Mouse (Mus musculus) activated CD4-positive, CD25-positive, alpha-beta regulatory T cell, adult 4 months (primary cell): ENCODE results near the gene Sprr2f. TPM values are rescaled to one million over a fixed set of nuclear protein-coding genes. Genes with fewer than 3 reads are reported as not detected.

Source experiments
- ATAC-seq: one replicate; pipeline ENCODE4 v1.8.0; 2017
- polyA plus RNA-seq, 2 experiments: library from polyadenylated mRNA; unstranded; fragments of 100-300 nt; shearing (Covaris generic); gene quantifications; one replicate each; pipeline ENCODE4 v1.2.1; 2017

The Sprr2f gene
- polyA plus RNA-seq = not detected

DNA sequence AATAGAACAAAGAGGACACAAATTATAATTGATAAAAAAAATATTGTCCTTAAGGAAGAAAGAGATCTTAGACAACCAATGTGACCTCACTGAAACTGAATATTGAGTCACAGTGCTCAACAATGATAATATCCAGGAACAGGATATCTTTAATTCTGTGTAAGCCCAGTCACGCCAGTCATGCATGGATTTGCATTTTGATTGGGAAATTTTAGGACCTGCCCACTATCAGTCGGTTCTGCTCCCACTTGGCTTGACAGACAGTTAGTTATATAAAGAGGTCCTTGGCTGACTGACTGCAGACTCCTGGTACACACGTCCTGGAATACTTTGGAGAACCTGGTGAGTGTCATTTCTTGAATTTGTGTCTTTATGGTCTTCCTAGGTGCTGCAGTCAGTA, at the start of gene Sprr2f:
Gene Sprr2f, plus strand, starts transcription at position 301 of the 400 bp plus-strand sequence.
- ATAC-seq = no peak

DNA sequence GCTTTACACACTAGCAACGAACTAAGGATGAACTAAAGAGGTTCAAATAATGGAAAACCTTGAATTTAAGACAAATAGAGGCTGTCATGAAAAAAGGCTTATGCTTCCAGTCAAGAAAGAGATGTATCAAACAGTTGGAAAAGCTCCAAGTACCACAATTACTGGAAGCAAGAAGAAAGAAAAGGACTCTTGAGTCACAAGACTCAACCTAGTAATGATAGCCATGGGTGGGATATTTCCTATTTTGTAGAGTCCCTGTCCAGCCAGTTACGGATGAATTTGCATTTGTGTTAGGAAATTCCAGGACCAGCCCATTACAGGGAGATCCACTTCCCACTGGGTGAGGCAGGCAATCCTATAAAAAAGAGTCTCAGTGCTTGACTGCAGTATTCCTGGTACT, 48.7 kb upstream of the Sprr2f start, which contains the start of gene Sprr2b:
Gene Sprr2b, plus strand, starts transcription at position 301 of the 400 bp plus-strand sequence.
- no peak for ATAC-seq

DNA sequence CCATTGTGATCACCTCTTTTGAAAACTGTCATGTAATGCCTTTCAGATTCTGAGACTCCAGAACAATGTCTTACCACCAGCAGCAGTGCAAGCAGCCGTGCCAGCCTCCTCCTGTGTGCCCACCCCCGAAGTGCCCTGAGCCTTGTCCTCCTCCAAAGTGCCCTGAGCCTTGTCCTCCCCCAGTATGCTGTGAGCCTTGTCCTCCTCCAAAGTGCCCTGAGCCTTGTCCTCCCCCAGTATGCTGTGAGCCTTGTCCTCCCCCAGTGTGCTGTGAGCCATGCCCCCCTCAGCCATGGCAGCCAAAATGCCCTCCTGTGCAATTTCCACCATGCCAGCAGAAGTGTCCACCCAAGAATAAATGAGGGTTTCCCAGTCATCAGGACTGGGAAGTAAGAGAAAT, 47.6 kb upstream of the Sprr2f start:
- no peak for ATAC-seq

DNA sequence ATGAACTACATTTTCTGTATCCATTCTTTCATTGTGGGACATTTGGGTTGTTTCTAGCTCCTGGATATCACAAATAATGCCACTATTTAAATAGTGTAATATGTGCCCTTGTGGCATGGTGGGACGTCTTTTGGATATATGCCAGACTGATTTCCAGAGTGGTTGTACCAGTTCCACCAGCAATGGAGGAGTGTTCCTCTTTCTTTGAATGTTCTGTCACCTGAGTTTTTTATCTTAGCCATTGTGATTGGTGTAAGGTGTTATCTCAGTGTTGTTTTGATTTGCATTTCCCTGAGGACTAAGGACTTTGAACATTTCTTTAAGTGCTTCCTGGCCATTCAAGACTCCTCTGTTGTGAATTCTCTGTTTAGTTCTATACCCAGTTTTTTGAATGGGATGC, 28.7 kb upstream of the Sprr2f start:
- ATAC-seq = no peak

DNA sequence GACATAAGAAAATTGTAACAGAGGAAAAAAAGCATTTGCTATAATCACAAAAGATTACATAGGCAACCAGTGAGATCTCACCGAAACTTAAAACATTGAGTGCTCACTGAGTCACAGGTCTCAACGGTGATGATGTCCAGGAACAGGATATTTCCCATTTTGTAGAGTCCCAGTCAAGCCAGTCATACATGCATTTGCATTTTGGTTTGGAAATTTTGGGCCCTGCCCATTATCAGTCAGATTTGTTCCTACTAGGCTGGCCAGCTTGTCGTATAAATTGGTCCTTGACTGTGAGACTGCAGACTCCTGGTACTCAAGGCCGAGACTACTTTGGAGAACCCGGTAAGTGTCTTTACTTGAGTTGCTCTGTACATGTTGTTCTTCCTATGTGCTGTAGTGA, 26.1 kb upstream of the Sprr2f start, which contains the start of gene Sprr2d:
Gene Sprr2d, plus strand, starts transcription at position 301 of the 400 bp plus-strand sequence.
- ATAC-seq = no peak

DNA sequence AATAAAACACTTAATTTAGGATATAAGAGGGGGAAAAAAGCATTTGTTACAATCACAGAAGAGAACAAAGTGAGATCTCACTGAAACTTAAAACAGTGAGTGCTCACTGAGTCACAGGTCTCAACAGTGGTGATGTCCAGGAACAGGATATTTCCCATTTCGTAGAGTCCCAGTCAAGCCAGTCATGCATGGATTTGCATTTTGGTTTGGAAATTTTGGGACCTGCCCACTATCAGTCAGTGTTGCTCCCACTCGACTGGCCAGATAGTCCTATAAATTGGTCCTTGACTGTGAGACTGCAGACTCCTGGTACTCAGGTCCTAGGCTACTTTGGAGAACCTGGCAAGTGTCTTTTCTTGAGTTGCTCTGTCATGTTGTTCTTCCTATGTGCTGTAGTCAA, 13.1 kb upstream of the Sprr2f start, which contains the start of gene Sprr2e:
Gene Sprr2e, plus strand, starts transcription at position 301 of the 400 bp plus-strand sequence.
- ATAC-seq = no peak

DNA sequence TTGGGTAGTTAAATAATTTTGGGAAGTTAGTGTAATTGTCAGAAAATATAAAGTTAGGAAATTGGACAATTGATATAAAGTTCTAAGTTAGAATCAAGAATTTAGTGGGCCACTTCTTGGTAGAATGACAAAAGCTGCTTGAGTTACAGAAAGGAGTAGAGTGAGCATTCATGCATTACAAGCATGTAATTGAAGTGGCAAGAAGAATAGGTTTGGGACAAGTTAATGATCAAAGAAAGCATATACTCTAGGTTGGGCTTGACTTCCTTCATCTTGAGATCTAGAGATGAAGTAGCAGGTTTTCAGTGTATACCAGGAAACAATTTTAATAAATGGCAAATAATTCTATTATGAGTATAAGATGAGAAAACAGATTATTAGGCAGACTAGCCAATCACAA, 3.4 kb upstream of the Sprr2f start:
- no peak for ATAC-seq

DNA sequence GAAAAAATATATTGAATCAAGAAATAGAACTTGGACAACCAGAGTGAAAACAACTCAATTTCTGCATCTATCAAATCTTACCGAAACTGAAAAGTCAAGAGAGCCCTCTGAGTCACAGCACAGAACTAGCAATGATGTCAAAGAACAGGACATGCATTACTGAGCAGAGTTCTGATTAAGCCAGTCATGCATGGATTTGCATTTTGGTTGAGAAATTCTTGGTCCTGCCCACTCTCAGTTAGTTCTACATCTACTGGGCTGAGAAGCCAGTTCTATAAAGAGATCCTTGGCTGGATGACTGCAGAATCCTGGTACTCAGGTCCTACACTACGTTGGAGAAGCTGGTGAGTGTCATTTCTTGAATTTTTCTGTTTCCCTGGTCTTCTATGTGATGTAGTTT, 8.6 kb downstream of the Sprr2f start:
- ATAC-seq = no peak

DNA sequence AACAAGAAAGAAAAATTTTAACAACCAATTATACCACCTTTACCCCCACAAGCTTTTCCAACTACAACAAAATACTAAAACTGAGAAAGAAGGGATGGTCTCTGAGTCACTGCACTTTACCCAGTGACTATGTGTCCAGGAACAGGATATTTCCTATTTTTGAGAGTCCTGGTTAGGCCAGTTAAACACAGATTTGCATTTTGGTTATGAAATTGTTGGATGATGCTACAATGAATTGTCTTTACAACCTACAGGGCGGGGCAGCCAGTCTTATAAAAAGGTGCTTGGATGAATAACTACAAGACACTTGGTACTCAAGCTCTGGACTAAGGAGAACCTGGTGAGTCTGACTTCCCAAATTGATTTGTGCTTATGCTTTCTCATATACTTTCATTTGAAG, 20.4 kb downstream of the Sprr2f start, which contains the start of gene Sprr2h:
Gene Sprr2h, plus strand, starts transcription at position 301 of the 400 bp plus-strand sequence.
- ATAC-seq = no peak

DNA sequence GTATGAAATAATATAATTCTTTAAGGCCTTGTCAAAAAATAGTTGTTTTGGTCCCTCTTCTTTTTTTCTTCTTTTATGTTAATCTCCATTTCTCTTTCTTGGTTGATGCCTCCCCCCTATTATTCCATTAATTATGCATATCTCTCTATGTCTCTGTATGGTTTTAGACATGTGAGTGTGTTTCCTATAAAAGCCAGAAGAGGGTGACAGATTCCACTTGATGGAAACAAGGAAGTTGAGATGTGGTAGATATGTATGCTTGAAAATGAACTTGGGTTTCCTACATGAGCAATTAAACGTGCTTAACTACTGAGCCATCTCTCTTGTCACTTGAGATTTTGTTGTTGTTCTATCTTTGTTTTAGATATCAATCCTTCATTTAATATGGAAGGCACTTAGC, 29.3 kb downstream of the Sprr2f start:
- no peak for ATAC-seq

DNA sequence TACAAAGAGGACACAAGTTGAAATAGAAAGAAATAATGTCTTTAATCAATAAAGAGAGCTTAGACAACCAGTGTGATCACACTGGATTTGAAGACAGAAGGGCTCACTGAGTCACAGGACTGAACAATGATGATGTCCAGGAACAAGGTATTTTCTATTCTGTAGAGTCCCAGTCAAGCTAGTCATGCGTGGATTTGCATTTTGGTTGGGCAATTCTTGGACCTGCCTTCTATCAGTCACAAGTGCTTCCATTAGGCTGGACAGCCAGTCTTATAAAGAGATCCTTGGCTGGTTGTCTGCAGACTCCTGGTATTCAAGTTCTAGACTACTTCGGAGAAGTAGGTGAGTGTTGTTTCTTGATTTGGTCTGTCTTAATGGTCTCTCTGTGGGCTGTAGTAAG, 42.7 kb downstream of the Sprr2f start, which contains the start of gene Sprr2i:
Gene Sprr2i, plus strand, starts transcription at position 301 of the 400 bp plus-strand sequence.
- no peak for ATAC-seq

Other genes starting within 250 kb of the Sprr2f start
- under 1 TPM in 1 of 2 experiments, not detected in 1; 0.42 TPM for gene Prr9, start 241.2 kb upstream of the Sprr2f start, polyA plus RNA-seq
- not detected for gene Lelp1, start 222.4 kb upstream of the Sprr2f start, polyA plus RNA-seq
- not detected for gene Sprr2a1, start 149.4 kb upstream of the Sprr2f start, polyA plus RNA-seq
- not detected for gene Sprr2a2, start 149.3 kb upstream of the Sprr2f start, polyA plus RNA-seq
- gene Sprr2a3, start 79.8 kb upstream of the Sprr2f start, polyA plus RNA-seq = not detected
- gene Sprr2b, start 48.6 kb upstream of the Sprr2f start, polyA plus RNA-seq = not detected
- not detected for gene Sprr2d, start 26.0 kb upstream of the Sprr2f start, polyA plus RNA-seq
- not detected for gene Sprr2e, start 13.0 kb upstream of the Sprr2f start, polyA plus RNA-seq
- not detected for gene Sprr2h, start 20.5 kb downstream of the Sprr2f start, polyA plus RNA-seq
- not detected for gene Sprr2i, start 42.8 kb downstream of the Sprr2f start, polyA plus RNA-seq
- not detected for gene Sprr2j-ps, start 52.9 kb downstream of the Sprr2f start, polyA plus RNA-seq
- 10 to 100 TPM in 1 of 2 experiments, 1 to 10 TPM in 1; 8.6 to 10.3 TPM for gene Gm9774, start 64.2 kb downstream of the Sprr2f start, polyA plus RNA-seq
- not detected for gene Sprr2k, start 67.4 kb downstream of the Sprr2f start, polyA plus RNA-seq
- gene Sprr1b, start 73.6 kb downstream of the Sprr2f start, polyA plus RNA-seq = not detected
- gene Sprr3, start 93.5 kb downstream of the Sprr2f start, polyA plus RNA-seq = not detected
- gene Sprr1a, start 120.7 kb downstream of the Sprr2f start, polyA plus RNA-seq = not detected
- gene Sprr4, start 135.3 kb downstream of the Sprr2f start, polyA plus RNA-seq = not detected
- not detected for gene 2310046K23Rik, start 169.3 kb downstream of the Sprr2f start, polyA plus RNA-seq
- gene Ivl, start 208.5 kb downstream of the Sprr2f start, polyA plus RNA-seq = not detected
- gene Smcp, start 223.8 kb downstream of the Sprr2f start, polyA plus RNA-seq = not detected
- gene 2210017I01Rik, start 242.3 kb downstream of the Sprr2f start, polyA plus RNA-seq = not detected